Mouse (Mus musculus): ENCODE data around the gene Bag1. TPM values are rescaled to one million over a fixed set of nuclear protein-coding genes. Genes with fewer than 3 reads are reported as not detected.

Gene Bag1
- polyA plus RNA-seq (2015; fragmentation: Nextera tagmentation; extraction: Ambion mirVana), result 218 and 220 TPM in 2 replicates

GRCm38 (mm10) chr4:40948160-40948708 is at the start of gene Bag1, which contains the start of gene Chmp5:
Gene Bag1 (minus strand): TSS chr4:40948294.
Gene Chmp5 (plus strand): TSS chr4:40948407.
- H3K4me2 ChIP-seq, result peak within 1 kb of the TSS; percentile 85
- peak within 1 kb of the TSS; percentile 96 for H3K4me3 ChIP-seq (replicated peaks)
- peak; percentile 98 for ATAC-seq (replicated peaks; ENCODE audit: low FRiP score)
- H3K9me3 ChIP-seq (replicated peaks), result no peaks in the 10 kb centered on the region
- peak within 1 kb of the TSS; percentile 97 for H3K9ac ChIP-seq
- peak within 1 kb of the TSS; percentile 92 for H3K27ac ChIP-seq
- no peaks in the 10 kb centered on the region for H3K27me3 ChIP-seq
- under 1% methylated on average over 50 of the region's 50 CpGs for WGBS
- peaks cover 57% of the 10 kb centered on the region for H3K36me3 ChIP-seq
- H3K4me1 ChIP-seq, result peaks cover 21% of the 10 kb centered on the region

- H3K4me1 ChIP-seq, result no peaks in the 10 kb centered on the region
- peaks cover 98% of the 10 kb centered on the region for H3K36me3 ChIP-seq
- ATAC-seq (replicated peaks; ENCODE audit: low FRiP score), result no peak
- H3K4me2 ChIP-seq, result no peak overlapping the region
- no peak overlapping the region for H3K27ac ChIP-seq
- H3K9ac ChIP-seq, result no peak overlapping the region
- WGBS, result 95% methylated on average over 6 of the region's 6 CpGs
- H3K4me3 ChIP-seq (replicated peaks), result no peak overlapping the region
- H3K27me3 ChIP-seq, result no peaks in the 10 kb centered on the region
- H3K9me3 ChIP-seq (replicated peaks), result no peaks in the 10 kb centered on the region
Observed at GRCm38 (mm10) chr4:40996302-40996701, 48.2 kb upstream of the Bag1 start.

- H3K4me1 ChIP-seq, result no peaks in the 10 kb centered on the region
- ATAC-seq (replicated peaks; ENCODE audit: low FRiP score), result no peak
- H3K27ac ChIP-seq, result no peak overlapping the region
- WGBS, result 90% methylated on average over 6 of the region's 6 CpGs
- H3K4me3 ChIP-seq (replicated peaks), result no peak overlapping the region
- peaks cover 96% of the 10 kb centered on the region for H3K36me3 ChIP-seq
- H3K27me3 ChIP-seq, result no peaks in the 10 kb centered on the region
- no peaks in the 10 kb centered on the region for H3K9me3 ChIP-seq (replicated peaks)
- no peak overlapping the region for H3K4me2 ChIP-seq
- no peak overlapping the region for H3K9ac ChIP-seq
Observed at GRCm38 (mm10) chr4:40989633-40990032, 41.5 kb upstream of the Bag1 start.

- Histone ChIP-seq H3K9me3 (replicated peaks) (no peaks in the 10 kb centered on the region), H3K4me3 (replicated peaks) (no peak overlapping the region), H3K27ac (no peak overlapping the region), H3K36me3 (peaks cover 96% of the 10 kb centered on the region), H3K27me3 (no peaks in the 10 kb centered on the region), H3K4me1 (no peaks in the 10 kb centered on the region), H3K9ac (no peak overlapping the region), H3K4me2 (no peak overlapping the region)
- WGBS, result 87% methylated on average over 1 of the region's 1 CpGs
- no peak for ATAC-seq (replicated peaks; ENCODE audit: low FRiP score)
Observed at GRCm38 (mm10) chr4:40983686-40984085, 35.6 kb upstream of the Bag1 start.

- no peak for ATAC-seq (replicated peaks; ENCODE audit: low FRiP score)
- Histone ChIP-seq H3K27ac (no peak overlapping the region), H3K36me3 (peaks cover 96% of the 10 kb centered on the region), H3K9me3 (replicated peaks) (no peaks in the 10 kb centered on the region), H3K4me3 (replicated peaks) (no peak overlapping the region), H3K4me2 (no peak overlapping the region), H3K27me3 (no peaks in the 10 kb centered on the region), H3K4me1 (no peaks in the 10 kb centered on the region), H3K9ac (no peak overlapping the region)
- 50% methylated on average over 3 of the region's 3 CpGs for WGBS
Observed at GRCm38 (mm10) chr4:40982486-40982885, 34.4 kb upstream of the Bag1 start.

- H3K9me3 ChIP-seq (replicated peaks), result no peaks in the 10 kb centered on the region
- no peak overlapping the region for H3K4me2 ChIP-seq
- ATAC-seq (replicated peaks; ENCODE audit: low FRiP score), result no peak
- H3K27ac ChIP-seq, result no peak overlapping the region
- H3K9ac ChIP-seq, result no peak overlapping the region
- H3K4me3 ChIP-seq (replicated peaks), result no peak overlapping the region
- WGBS, result 97% methylated on average over 1 of the region's 1 CpGs
- peaks cover 92% of the 10 kb centered on the region for H3K36me3 ChIP-seq
- no peaks in the 10 kb centered on the region for H3K27me3 ChIP-seq
- H3K4me1 ChIP-seq, result no peaks in the 10 kb centered on the region
Observed at GRCm38 (mm10) chr4:40979430-40979829, 31.3 kb upstream of the Bag1 start.

GRCm38 (mm10) chr4:40976651-40977050 is 28.6 kb upstream of the Bag1 start:
- H3K27ac ChIP-seq, result no peak overlapping the region
- H3K36me3 ChIP-seq, result peaks cover 66% of the 10 kb centered on the region
- H3K4me3 ChIP-seq (replicated peaks), result no peak overlapping the region
- ATAC-seq (replicated peaks; ENCODE audit: low FRiP score), result no peak
- WGBS, result 90% methylated on average over 10 of the region's 10 CpGs
- H3K27me3 ChIP-seq, result no peaks in the 10 kb centered on the region
- H3K9ac ChIP-seq, result no peak overlapping the region
- peaks cover 10% of the 10 kb centered on the region for H3K4me1 ChIP-seq
- no peak overlapping the region for H3K4me2 ChIP-seq
- H3K9me3 ChIP-seq (replicated peaks), result no peaks in the 10 kb centered on the region

- Histone ChIP-seq H3K27me3 (no peaks in the 10 kb centered on the region), H3K9me3 (replicated peaks) (no peaks in the 10 kb centered on the region), H3K4me1 (peaks cover 11% of the 10 kb centered on the region), H3K4me2 (no peak overlapping the region), H3K27ac (no peak overlapping the region), H3K9ac (no peak overlapping the region), H3K4me3 (replicated peaks) (no peak overlapping the region), H3K36me3 (peaks cover 56% of the 10 kb centered on the region)
- no peak for ATAC-seq (replicated peaks; ENCODE audit: low FRiP score)
- 87% methylated on average over 3 of the region's 3 CpGs for WGBS
Observed at GRCm38 (mm10) chr4:40975678-40976077, 27.6 kb upstream of the Bag1 start.

- no peak overlapping the region for H3K9ac ChIP-seq
- H3K27me3 ChIP-seq, result no peaks in the 10 kb centered on the region
- H3K27ac ChIP-seq, result no peak overlapping the region
- peaks cover 21% of the 10 kb centered on the region for H3K4me1 ChIP-seq
- H3K4me2 ChIP-seq, result no peak overlapping the region
- H3K36me3 ChIP-seq, result peaks cover 40% of the 10 kb centered on the region
- H3K4me3 ChIP-seq (replicated peaks), result no peak overlapping the region
- ATAC-seq (replicated peaks; ENCODE audit: low FRiP score), result no peak
- H3K9me3 ChIP-seq (replicated peaks), result no peaks in the 10 kb centered on the region
- WGBS, result 94% methylated on average over 1 of the region's 1 CpGs
Observed at GRCm38 (mm10) chr4:40974011-40974410, 25.9 kb upstream of the Bag1 start.

GRCm38 (mm10) chr4:40971744-40972143 is 23.6 kb upstream of the Bag1 start:
- 24% methylated on average over 13 of the region's 13 CpGs for WGBS
- H3K4me2 ChIP-seq, result peak overlapping the region; percentile 66
- no peak for ATAC-seq (replicated peaks; ENCODE audit: low FRiP score)

GRCm38 (mm10) chr4:40970842-40971701 is 23.0 kb upstream of the Bag1 start, which contains the start of gene Nfx1:
Gene Nfx1 (plus strand): TSS chr4:40970906.
- H3K4me3 ChIP-seq (replicated peaks), result peak within 1 kb of the TSS; percentile 82
- H3K4me1 ChIP-seq, result peaks cover 22% of the 10 kb centered on the region
- peak within 1 kb of the TSS; percentile 76 for H3K9ac ChIP-seq
- peak; percentile 97 for ATAC-seq (replicated peaks; ENCODE audit: low FRiP score)
- no peaks in the 10 kb centered on the region for H3K9me3 ChIP-seq (replicated peaks)
- H3K27me3 ChIP-seq, result no peaks in the 10 kb centered on the region
- H3K4me2 ChIP-seq, result peak within 1 kb of the TSS; percentile 66
- H3K27ac ChIP-seq, result peak within 1 kb of the TSS; percentile 94
- peaks cover 28% of the 10 kb centered on the region for H3K36me3 ChIP-seq
- WGBS, result under 1% methylated on average over 81 of the region's 85 CpGs

More at GRCm38 (mm10) chr4:40971744-40972143, 23.6 kb upstream of the Bag1 start:
- peaks cover 22% of the 10 kb centered on the region for H3K4me1 ChIP-seq
- peak overlapping the region; percentile 82 for H3K4me3 ChIP-seq (replicated peaks)
- H3K9me3 ChIP-seq (replicated peaks), result no peaks in the 10 kb centered on the region
- H3K9ac ChIP-seq, result peak overlapping the region; percentile 76
- peak overlapping the region; percentile 94 for H3K27ac ChIP-seq
- H3K27me3 ChIP-seq, result no peaks in the 10 kb centered on the region
- peaks cover 28% of the 10 kb centered on the region for H3K36me3 ChIP-seq

GRCm38 (mm10) chr4:40970592-40970841 is 22.4 kb upstream of the Bag1 start:
- Histone ChIP-seq H3K4me3 (replicated peaks) (peak overlapping the region; percentile 82), H3K27ac (peak overlapping the region; percentile 94), H3K9ac (peak overlapping the region; percentile 76), H3K36me3 (peaks cover 29% of the 10 kb centered on the region), H3K4me2 (peak overlapping the region; percentile 66), H3K9me3 (replicated peaks) (no peaks in the 10 kb centered on the region), H3K4me1 (peaks cover 22% of the 10 kb centered on the region), H3K27me3 (no peaks in the 10 kb centered on the region)
- 0% methylated on average over 16 of the region's 16 CpGs for WGBS
- no peak; the same call in 1 of the 2 replicates for ATAC-seq (replicated peaks; ENCODE audit: low FRiP score)
